Mouse (Mus musculus) liver, postnatal 0 days (tissue): ENCODE measurements around the gene Ift27. TPM values are rescaled to one million over a fixed set of nuclear protein-coding genes. Genes with fewer than 3 reads are reported as not detected.

Experiments
- ATAC-seq: fragments of 200-750 bp; cut with Nextera tagmentation; 2 replicates; pipeline ENCODE4 v1.8.0; 2017; ENCODE audit warnings: mild to moderate bottlenecking, moderate library complexity
- DNase-seq: peaks from one replicate; pipeline ENCODE4 v3.0.0-alpha.2; 2016
- H3K27ac ChIP-seq: fragments of 300-500 bp; sonication (generic); 2 replicates; pipeline ENCODE4 v1.5.1; 2014; ENCODE audit warnings: antibody characterized with exemption, moderate library complexity, mild to moderate bottlenecking, low read depth
- H3K27me3 ChIP-seq: fragments of 300-500 bp; sonication (generic); 2 replicates; pipeline ENCODE4 v1.6.1; 2014; ENCODE audit warnings: low read length, control low read depth, mixed read lengths; ENCODE audit not compliant: insufficient read depth
- H3K36me3 ChIP-seq: fragments of 300-500 bp; sonication (generic); replicated peaks from 2 replicates; pipeline ENCODE4 v1.6.1; 2014; ENCODE audit warnings: mild to moderate bottlenecking, control low read depth, low read length, moderate library complexity, mixed read lengths; ENCODE audit not compliant: insufficient read depth
- H3K4me1 ChIP-seq: fragments of 300-500 bp; sonication (generic); 2 replicates; pipeline ENCODE4 v1.6.1; 2014; ENCODE audit warnings: antibody characterized with exemption, mild to moderate bottlenecking, control low read depth; ENCODE audit not compliant: insufficient read depth
- H3K4me2 ChIP-seq: fragments of 300-500 bp; sonication (generic); 2 replicates; pipeline ENCODE4 v1.6.1; 2014; ENCODE audit warnings: low read depth, mild to moderate bottlenecking, low read length, moderate library complexity, mixed read lengths
- H3K4me3 ChIP-seq: fragments of 300-500 bp; sonication (generic); 2 replicates; pipeline ENCODE4 v1.5.1; 2014; ENCODE audit warnings: low read depth, low read length
- H3K9ac ChIP-seq: fragments of 300-500 bp; sonication (generic); replicated peaks from 2 replicates; pipeline ENCODE4 v1.6.1; 2014; ENCODE audit warnings: mild to moderate bottlenecking, moderate library complexity
- H3K9me3 ChIP-seq: fragments of 300-500 bp; sonication (generic); 2 replicates; pipeline ENCODE4 v1.6.1; 2016; ENCODE audit warnings: mild to moderate bottlenecking, control low read depth, low read length, mixed read lengths
- CTCF ChIP-seq: sonication (generic); IDR thresholded peaks from 2 replicates; pipeline ENCODE4 v1.5.1; 2016; ENCODE audit warnings: antibody characterized with exemption, low read depth
- EP300 ChIP-seq: IDR thresholded peaks from 2 replicates; pipeline ENCODE4 v1.6.1; 2016; ENCODE audit warnings: antibody characterized with exemption, low read depth, mild to moderate bottlenecking
- WGBS: fragments of 180-500 bp; shearing (Covaris S2); extraction: QIAGEN DNeasy Blood & Tissue Kit; methylation state at CpG from one replicate; pipeline ENCODE4 v1.1.7; 2014; ENCODE audit not compliant: insufficient replicate concordance; 5-methylcytosine and 5-hydroxymethylcytosine counted together
- polyA plus RNA-seq: library from polyadenylated mRNA; unstranded; fragments of >200 nt; fragmentation: Nextera tagmentation; extraction: Ambion mirVana; gene quantifications from 2 replicates; pipeline ENCODE4 v1.2.1, GENCODE M21; 2015

Gene Ift27
- polyA plus RNA-seq, 1 experiment from 2014 or later, result 25.3 TPM

DNA sequence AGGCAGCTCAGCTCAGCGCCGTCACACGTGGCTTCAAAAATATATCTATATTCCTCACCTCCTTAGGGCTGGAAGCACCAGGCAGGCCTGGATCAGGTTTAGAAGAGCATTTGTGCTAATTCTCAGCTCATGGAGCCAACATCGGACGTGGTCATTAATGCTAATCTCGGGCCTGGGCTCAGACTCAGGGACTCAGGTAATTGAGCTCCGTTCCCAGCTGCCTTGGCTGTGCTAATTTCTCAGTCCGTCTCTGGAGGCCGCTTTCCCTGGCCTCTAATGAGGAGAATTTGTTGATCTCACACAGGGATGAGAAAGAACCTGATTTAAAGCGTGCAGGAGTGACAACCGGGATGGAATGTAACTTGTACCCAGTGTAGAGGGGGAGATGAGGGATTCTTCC is 9.4 kb downstream of the Ift27 start:
- 0 out of 2 replicates have a peak, but pooled peaks cover 2% of the 10 kb centered on the region for H3K36me3 ChIP-seq
- H3K9ac ChIP-seq, result no peak overlapping the region
- H3K4me1 ChIP-seq, result no peaks in the 10 kb centered on the region
- 85% methylated on average over 11 of the region's 11 CpGs for WGBS
- H3K27me3 ChIP-seq, result no peaks in the 10 kb centered on the region
- no peak for DNase-seq
- H3K4me2 ChIP-seq, result no peak overlapping the region
- TF ChIP-seq EP300 (no peak), CTCF (no peak)
- ATAC-seq, result no peak
- H3K27ac ChIP-seq, result no peak overlapping the region
- no peak overlapping the region for H3K4me3 ChIP-seq
- H3K9me3 ChIP-seq, result no peaks in the 10 kb centered on the region

DNA sequence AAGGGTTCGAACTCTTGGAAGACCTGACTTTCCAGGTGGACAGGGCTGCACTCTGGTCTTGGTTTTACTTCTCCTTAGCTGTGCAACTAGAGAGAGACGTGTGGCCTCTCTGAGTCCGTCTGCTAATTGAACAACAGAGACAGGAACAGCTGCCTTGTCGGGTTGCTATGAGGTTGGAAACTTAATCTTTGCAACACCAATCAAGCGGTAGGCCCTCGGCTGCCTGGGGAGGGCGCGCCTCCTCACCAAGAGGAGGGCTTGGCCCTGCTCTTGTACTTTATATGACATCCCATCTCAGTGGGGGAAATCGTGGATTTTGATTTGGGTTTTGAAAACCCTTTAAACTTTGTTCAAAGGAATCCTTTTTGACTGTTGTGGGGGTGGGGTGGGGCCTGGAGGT is 12.0 kb downstream of the Ift27 start:
- H3K9ac ChIP-seq, result no peak overlapping the region
- TF ChIP-seq CTCF (no peak), EP300 (no peak)
- H3K4me2 ChIP-seq, result no peak overlapping the region
- no peaks in the 10 kb centered on the region for H3K4me1 ChIP-seq
- no peak overlapping the region for H3K4me3 ChIP-seq
- no peaks in the 10 kb centered on the region for H3K27me3 ChIP-seq
- H3K36me3 ChIP-seq, result 0 out of 2 replicates have a peak, but pooled peaks cover 2% of the 10 kb centered on the region
- DNase-seq, result no peak
- no peak for ATAC-seq
- no peak overlapping the region for H3K27ac ChIP-seq
- H3K9me3 ChIP-seq, result no peaks in the 10 kb centered on the region
- WGBS, result 79% methylated on average over 9 of the region's 9 CpGs

DNA sequence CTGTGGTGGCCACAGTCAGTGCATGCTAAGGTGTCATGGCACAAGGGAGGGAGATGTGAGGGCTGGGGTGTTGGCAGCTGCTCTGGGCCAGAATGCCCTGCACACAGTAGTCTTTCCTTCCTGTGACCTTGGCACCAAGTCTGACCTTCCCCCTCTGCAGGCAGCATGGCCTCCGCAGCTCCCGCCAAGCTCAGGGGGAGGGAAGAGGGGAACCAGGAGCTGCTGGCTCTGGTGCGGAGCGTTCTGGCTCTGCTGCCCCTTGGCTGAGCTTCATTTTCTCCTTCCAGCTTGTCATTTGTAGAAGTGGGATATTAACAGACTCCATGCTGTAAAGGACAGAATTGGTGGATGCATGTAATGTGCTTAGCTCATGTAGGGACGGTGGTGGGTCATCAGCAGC is 15.6 kb downstream of the Ift27 start:
- ATAC-seq (no peak), DNase-seq (no peak)
- Histone ChIP-seq H3K4me1 (no peaks in the 10 kb centered on the region), H3K4me2 (no peak overlapping the region), H3K9me3 (no peaks in the 10 kb centered on the region), H3K27ac (no peak overlapping the region), H3K9ac (no peak overlapping the region), H3K27me3 (no peaks in the 10 kb centered on the region), H3K36me3 (no peaks in the 10 kb centered on the region), H3K4me3 (no peak overlapping the region)
- no peak for TF ChIP-seq CTCF
- TF ChIP-seq EP300, result no peak
- WGBS, result 73% methylated on average over 5 of the region's 5 CpGs

GRCm38 (mm10) chr15:78157824-78158223 is 16.1 kb downstream of the Ift27 start:
- no peak for ATAC-seq
- WGBS, result 67% methylated on average over 4 of the region's 4 CpGs

GRCm38 (mm10) chr15:78157330-78157729 is 16.6 kb downstream of the Ift27 start:
- no peaks in the 10 kb centered on the region for H3K4me1 ChIP-seq
- H3K4me2 ChIP-seq, result no peak overlapping the region
- no peak overlapping the region for H3K27ac ChIP-seq
- H3K27me3 ChIP-seq, result no peaks in the 10 kb centered on the region
- ATAC-seq, result no peak
- TF ChIP-seq CTCF (no peak), EP300 (no peak)
- H3K36me3 ChIP-seq, result no peaks in the 10 kb centered on the region
- no peak overlapping the region for H3K4me3 ChIP-seq
- no peak overlapping the region for H3K9ac ChIP-seq
- no peak for DNase-seq
- WGBS, result 74% methylated on average over 8 of the region's 8 CpGs
- H3K9me3 ChIP-seq, result no peaks in the 10 kb centered on the region

More at GRCm38 (mm10) chr15:78157824-78158223, 16.1 kb downstream of the Ift27 start:
- TF ChIP-seq CTCF (no peak), EP300 (no peak)
- Histone ChIP-seq H3K36me3 (no peaks in the 10 kb centered on the region), H3K9ac (no peak overlapping the region), H3K27ac (no peak overlapping the region), H3K4me2 (no peak overlapping the region), H3K9me3 (no peaks in the 10 kb centered on the region), H3K4me3 (no peak overlapping the region), H3K27me3 (no peaks in the 10 kb centered on the region), H3K4me1 (no peaks in the 10 kb centered on the region)
- DNase-seq, result no peak

DNA sequence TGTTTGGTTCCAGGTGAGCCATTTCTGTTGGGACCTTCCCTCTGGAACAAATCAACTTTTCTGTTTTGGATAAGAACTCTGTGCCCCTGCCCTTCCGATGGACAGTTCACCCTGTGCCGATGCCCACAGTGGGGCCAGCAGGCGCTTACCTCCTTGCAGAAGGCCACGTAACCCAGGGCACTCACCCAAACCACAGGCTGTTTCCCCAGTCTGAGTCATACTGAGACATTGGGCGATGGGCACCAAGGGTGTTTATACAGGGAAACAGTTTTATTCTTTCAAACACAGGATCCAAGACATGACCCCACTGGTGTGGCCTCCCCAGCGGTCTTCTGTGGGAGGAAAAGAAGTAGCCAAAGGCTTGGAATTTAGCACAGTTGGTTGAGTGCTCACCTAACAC is 18.5 kb downstream of the Ift27 start:
- no peak overlapping the region for H3K4me2 ChIP-seq
- TF ChIP-seq EP300 (no peak), CTCF (no peak)
- H3K36me3 ChIP-seq, result no peaks in the 10 kb centered on the region
- WGBS, result 74% methylated on average over 6 of the region's 6 CpGs
- H3K9ac ChIP-seq, result no peak overlapping the region
- no peak overlapping the region for H3K4me3 ChIP-seq
- no peak overlapping the region for H3K27ac ChIP-seq
- H3K27me3 ChIP-seq, result no peaks in the 10 kb centered on the region
- H3K9me3 ChIP-seq, result no peaks in the 10 kb centered on the region
- ATAC-seq (no peak), DNase-seq (no peak)
- H3K4me1 ChIP-seq, result no peaks in the 10 kb centered on the region

DNA sequence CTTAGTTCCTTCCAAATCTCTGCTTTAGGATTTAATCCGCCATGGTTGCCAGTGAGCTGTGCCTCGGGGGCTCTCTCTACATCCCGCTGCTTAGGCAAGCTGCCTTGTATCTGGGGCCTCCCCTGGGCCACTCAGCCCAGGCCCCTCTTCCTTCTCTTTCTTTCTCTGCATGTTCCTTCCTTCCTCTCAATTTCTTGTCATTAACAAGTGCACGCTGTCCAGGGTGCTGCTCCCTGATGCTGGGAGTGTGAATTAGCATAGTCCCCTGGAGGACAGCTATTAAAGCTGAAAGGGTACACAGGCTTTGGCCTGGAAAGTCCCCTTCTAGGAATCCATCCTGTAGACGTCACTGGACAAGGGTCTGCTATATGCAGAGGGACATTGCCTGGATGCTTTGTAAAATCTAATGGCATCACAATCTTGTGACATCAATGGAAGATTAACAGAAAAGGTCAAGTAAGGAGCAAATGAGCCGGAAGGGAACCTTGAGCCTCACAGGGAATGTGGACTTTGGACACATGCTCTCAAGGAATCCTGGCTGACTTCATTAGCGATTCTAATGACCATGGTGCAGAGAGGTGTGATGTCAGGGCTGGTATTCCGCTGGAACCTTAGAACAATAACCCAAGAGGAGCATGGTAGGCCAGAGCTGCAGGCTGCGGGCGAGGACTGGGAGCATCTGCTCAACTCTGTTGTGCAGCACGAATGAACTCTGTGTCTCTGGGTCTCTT is 20.7 kb downstream of the Ift27 start:
- Histone ChIP-seq H3K9me3 (no peaks in the 10 kb centered on the region), H3K4me1 (no peaks in the 10 kb centered on the region), H3K36me3 (no peaks in the 10 kb centered on the region), H3K9ac (no peak overlapping the region), H3K4me3 (no peak overlapping the region), H3K4me2 (no peak overlapping the region), H3K27ac (no peak overlapping the region), H3K27me3 (no peaks in the 10 kb centered on the region)
- 54% methylated on average over 11 of the region's 11 CpGs for WGBS
- TF ChIP-seq EP300 (no peak), CTCF (no peak)
- ATAC-seq (no peak), DNase-seq (no peak)
